Mouse (Mus musculus) neural tube, embryonic 12.5 days (tissue): ENCODE results near the gene Thsd7b. TPM values are rescaled to one million over a fixed set of nuclear protein-coding genes. Genes with fewer than 3 reads are reported as not detected.

ENCODE experiments used
- ATAC-seq: fragments of 200-750 bp; cut with Nextera tagmentation; 2 replicates; pipeline ENCODE4 v1.8.0; 2017; ENCODE audit warnings: low read depth, mild to moderate bottlenecking, moderate TSS enrichment, moderate library complexity; ENCODE audit not compliant: low FRiP score
- H3K27ac ChIP-seq: fragments of 300-500 bp; sonication (generic); 2 replicates; pipeline ENCODE4 v1.5.1; 2016
- H3K27me3 ChIP-seq: fragments of 300-500 bp; sonication (generic); replicated peaks from 2 replicates; pipeline ENCODE4 v1.6.1; 2016; ENCODE audit warnings: mild to moderate bottlenecking
- H3K36me3 ChIP-seq: fragments of 300-500 bp; sonication (generic); 2 replicates; pipeline ENCODE4 v1.6.1; 2016; ENCODE audit warnings: mild to moderate bottlenecking
- H3K4me1 ChIP-seq: fragments of 300-500 bp; sonication (generic); 2 replicates; pipeline ENCODE4 v1.6.1; 2016
- H3K4me2 ChIP-seq: fragments of 300-500 bp; sonication (generic); replicated peaks from 2 replicates; pipeline ENCODE4 v1.6.1; 2016; ENCODE audit warnings: mild to moderate bottlenecking
- H3K4me3 ChIP-seq: fragments of 300-500 bp; sonication (generic); 2 replicates; pipeline ENCODE4 v1.5.1; 2016
- H3K9ac ChIP-seq: fragments of 300-500 bp; sonication (generic); 2 replicates; pipeline ENCODE4 v1.6.1; 2016; ENCODE audit warnings: mild to moderate bottlenecking
- H3K9me3 ChIP-seq: fragments of 300-500 bp; sonication (generic); 2 replicates; pipeline ENCODE4 v1.6.1; 2016; ENCODE audit warnings: mild to moderate bottlenecking
- WGBS: fragments of 180-500 bp; shearing (Covaris S2); methylation state at CpG from one replicate; pipeline ENCODE4 v1.1.7; 2016; 5-methylcytosine and 5-hydroxymethylcytosine counted together
- polyA plus RNA-seq: library from polyadenylated mRNA; unstranded; fragments of >200 nt; fragmentation: Nextera tagmentation; extraction: Ambion mirVana; gene quantifications from 2 replicates; pipeline ENCODE4 v1.2.1, GENCODE M21; 2016

Thsd7b gene
- polyA plus RNA-seq, result 25.0 and 39.5 TPM in 2 replicates

DNA sequence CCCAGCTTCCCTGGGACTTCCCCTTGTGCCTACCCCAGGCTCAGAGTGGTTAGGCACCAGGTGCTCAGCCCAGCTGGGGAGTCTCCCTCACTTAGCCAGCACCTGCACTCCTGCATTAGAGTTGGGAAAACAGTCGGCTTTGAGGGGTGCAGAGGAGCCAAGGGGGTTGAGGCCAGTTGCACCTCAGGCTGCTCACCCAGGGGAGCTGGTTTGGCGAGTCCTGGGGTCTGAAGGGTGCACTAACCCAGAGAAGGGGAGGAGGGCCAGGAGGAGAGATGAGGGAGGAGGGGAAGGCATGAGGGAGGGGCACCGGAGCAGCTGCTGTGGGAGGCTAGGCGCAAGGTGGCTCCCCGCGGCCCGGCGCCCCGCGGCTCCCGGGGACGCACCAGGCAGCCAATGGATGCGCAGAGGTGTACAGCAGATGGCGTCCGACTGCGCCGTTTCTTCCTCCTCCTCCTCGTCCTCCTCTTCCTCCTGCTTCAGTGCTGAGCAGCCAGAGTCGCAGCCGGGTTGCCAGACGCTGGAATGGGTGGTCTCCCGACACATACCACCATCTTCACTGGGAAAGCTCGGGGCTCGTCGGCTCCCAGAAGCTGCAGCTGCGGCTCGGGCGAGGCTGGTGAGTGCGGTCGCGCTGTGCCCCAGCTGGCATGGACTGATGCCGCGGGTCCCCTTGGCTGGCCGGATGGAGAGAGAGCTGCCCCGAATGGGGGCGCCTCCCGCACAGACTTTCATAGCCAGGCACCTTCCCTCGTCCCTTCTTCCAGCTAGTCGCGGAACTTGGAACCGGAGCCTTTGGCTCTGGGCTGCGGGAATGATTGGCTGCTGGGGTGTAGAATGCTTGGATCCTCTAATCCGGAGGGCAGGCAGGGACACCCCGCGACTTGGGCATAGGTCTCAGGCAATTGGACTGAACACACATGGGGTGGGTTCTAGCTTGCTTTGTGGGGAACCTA lies at the start of gene Thsd7b:
TSS of gene Thsd7b (plus strand) at position 321 of the 956 bp plus-strand sequence.
- peak within 1 kb of the TSS; percentile 79 for H3K4me2 ChIP-seq
- peaks cover 10% of the 10 kb centered on the region; the same call in 1 of the 2 replicates for H3K4me1 ChIP-seq
- no peaks in the 10 kb centered on the region for H3K9me3 ChIP-seq
- under 1% methylated on average over 45 of the region's 45 CpGs for WGBS
- ATAC-seq, result peak; percentile 88
- peak within 1 kb of the TSS; percentile 53 for H3K4me3 ChIP-seq
- peaks cover 11% of the 10 kb centered on the region; the same call in 1 of the 2 replicates for H3K27me3 ChIP-seq
- peak within 1 kb of the TSS; percentile 57 for H3K9ac ChIP-seq
- H3K27ac ChIP-seq, result no peak within 1 kb of the TSS
- H3K36me3 ChIP-seq, result no peaks in the 10 kb centered on the region

DNA sequence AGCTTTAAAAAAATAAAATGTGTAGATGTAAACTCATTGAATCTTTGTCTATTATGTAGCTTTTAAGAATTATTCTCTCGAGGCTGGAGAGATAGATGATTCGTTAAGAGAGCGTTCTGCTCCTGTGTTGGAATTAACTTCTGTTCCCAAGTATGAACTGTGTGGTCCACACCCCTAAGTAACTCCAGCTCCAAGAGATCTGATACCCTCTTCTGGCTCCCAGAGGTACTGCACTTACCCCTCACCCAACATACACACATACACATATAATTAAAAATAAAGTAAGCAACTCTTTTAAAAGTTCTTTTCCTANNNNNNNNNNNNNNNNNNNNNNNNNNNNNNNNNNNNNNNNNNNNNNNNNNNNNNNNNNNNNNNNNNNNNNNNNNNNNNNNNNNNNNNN lies 28.8 kb upstream of the Thsd7b start:
- WGBS, result 62% methylated on average over 3 of the region's 3 CpGs
- Histone ChIP-seq H3K27me3 (no peaks in the 10 kb centered on the region), H3K9ac (no peak overlapping the region), H3K36me3 (no peaks in the 10 kb centered on the region), H3K27ac (no peak overlapping the region), H3K4me1 (no peaks in the 10 kb centered on the region), H3K9me3 (no peaks in the 10 kb centered on the region), H3K4me3 (no peak overlapping the region), H3K4me2 (no peak overlapping the region)
- peak; percentile 83 for ATAC-seq

DNA sequence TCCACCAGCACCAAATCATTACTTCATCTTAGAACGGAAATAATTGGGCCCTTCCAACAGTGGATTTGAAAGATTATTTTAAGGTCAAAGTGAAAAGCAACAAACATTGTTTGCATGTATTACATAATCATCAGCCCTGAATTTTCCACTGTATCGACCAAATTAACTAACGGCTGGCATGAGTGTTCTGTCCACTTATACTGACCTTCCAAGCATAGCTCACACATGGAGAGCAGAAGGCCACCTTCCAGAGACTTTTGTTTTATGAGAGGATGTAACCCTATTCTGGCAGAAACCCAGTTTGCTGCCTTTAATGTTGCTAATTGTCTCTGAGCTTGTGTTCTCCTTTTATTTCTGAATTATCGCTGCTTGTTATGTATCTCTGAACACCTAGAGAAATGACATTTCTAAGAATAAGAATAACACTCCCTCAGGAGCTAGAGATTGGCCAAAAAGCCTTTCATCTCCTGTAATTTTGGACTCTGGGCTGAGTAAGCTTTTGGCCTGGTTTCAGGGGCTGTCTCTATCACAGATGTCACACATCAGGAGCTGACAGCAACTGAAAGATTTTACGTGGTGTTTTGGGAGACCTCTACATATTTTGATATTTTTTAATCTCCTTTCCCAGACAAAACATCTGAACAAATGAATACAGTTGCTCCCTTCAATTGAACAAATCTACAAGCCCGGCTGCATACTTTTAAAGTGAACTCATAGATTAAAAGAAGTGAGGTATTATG lies 22.2 kb upstream of the Thsd7b start:
- Histone ChIP-seq H3K27ac (no peak overlapping the region), H3K4me2 (no peak overlapping the region), H3K36me3 (no peaks in the 10 kb centered on the region), H3K4me3 (no peak overlapping the region), H3K4me1 (no peaks in the 10 kb centered on the region), H3K9ac (no peak overlapping the region), H3K27me3 (no peaks in the 10 kb centered on the region), H3K9me3 (no peaks in the 10 kb centered on the region)
- WGBS, result 90% methylated on average over 6 of the region's 6 CpGs
- ATAC-seq, result no peak

DNA sequence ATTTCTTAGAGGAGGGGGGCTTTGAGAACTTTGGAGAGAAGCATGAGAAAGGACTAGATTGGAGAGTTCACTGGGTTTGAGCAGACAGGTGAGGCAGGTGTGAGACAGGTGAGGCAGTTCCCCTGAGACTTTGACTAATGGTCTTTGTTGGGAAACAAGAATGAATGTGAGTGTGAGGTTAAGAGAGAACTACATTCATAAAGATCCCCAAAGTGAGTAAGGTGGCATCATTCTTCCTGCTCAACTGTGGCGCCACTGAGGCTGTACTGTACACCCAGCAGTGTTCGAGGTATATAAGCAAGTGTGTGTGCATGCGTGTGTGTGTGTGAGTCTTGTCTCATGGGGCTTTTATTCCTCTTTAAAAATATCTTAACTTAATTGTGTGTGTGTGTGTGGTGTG lies 6.4 kb upstream of the Thsd7b start:
- no peak for ATAC-seq
- WGBS, result 84% methylated on average over 3 of the region's 3 CpGs
- no peaks in the 10 kb centered on the region for H3K4me1 ChIP-seq

DNA sequence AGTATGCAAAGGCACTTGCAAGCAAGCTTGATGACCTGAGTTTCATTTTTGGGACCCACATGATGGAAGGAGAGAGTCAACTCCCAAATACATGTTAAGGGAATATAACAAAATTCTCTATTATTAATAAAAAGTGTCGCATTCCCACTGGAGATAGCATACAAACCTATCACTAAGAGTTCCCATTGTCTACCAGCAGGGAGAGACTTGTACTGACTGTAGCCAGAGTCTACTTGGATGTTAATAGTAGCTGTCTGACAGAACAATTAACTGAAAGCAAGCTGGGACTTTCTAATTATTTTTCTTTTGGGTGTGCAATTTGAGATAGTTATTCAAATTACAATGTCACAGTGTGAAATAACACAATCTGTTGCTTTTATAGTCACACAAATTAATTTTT lies 31.1 kb downstream of the Thsd7b start:
- WGBS, result 95% methylated on average over 1 of the region's 1 CpGs
- no peaks in the 10 kb centered on the region for H3K9me3 ChIP-seq
- no peaks in the 10 kb centered on the region for H3K36me3 ChIP-seq
- H3K4me2 ChIP-seq, result no peak overlapping the region
- ATAC-seq, result no peak
- no peak overlapping the region for H3K9ac ChIP-seq
- no peaks in the 10 kb centered on the region for H3K27me3 ChIP-seq
- no peak overlapping the region for H3K27ac ChIP-seq
- H3K4me3 ChIP-seq, result no peak overlapping the region
- no peaks in the 10 kb centered on the region for H3K4me1 ChIP-seq

More for the DNA sequence above, 6.4 kb upstream of the Thsd7b start:
- Histone ChIP-seq H3K27ac (no peak overlapping the region), H3K9me3 (no peaks in the 10 kb centered on the region), H3K4me2 (no peak overlapping the region), H3K27me3 (no peaks in the 10 kb centered on the region), H3K36me3 (no peaks in the 10 kb centered on the region), H3K9ac (no peak overlapping the region), H3K4me3 (no peak overlapping the region)

DNA sequence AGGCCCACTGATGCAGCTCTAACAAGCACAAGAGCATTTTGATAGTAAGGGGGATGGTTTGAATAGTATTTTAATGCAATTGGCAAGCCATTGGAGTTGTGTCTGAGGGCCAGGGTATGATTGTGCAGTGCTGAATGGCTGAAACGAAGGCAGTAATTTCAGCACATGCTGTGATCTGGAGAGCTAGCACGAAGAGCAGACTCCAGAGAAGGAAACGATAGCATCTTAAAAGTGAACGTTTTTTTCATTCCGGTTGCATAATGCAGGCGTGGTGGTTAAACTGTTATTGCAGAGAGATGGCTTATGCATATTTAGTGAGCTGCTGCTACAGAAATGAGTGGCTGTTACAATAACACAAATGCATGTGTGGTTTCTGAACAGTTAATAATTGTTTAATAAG lies 51.3 kb downstream of the Thsd7b start:
- no peak overlapping the region for H3K27ac ChIP-seq
- ATAC-seq, result no peak
- H3K9me3 ChIP-seq, result no peaks in the 10 kb centered on the region
- H3K9ac ChIP-seq, result no peak overlapping the region
- H3K4me2 ChIP-seq, result no peak overlapping the region
- H3K4me3 ChIP-seq, result no peak overlapping the region
- no peaks in the 10 kb centered on the region for H3K4me1 ChIP-seq
- 72% methylated on average over 6 of the region's 6 CpGs for WGBS
- no peaks in the 10 kb centered on the region for H3K36me3 ChIP-seq
- H3K27me3 ChIP-seq, result no peaks in the 10 kb centered on the region

DNA sequence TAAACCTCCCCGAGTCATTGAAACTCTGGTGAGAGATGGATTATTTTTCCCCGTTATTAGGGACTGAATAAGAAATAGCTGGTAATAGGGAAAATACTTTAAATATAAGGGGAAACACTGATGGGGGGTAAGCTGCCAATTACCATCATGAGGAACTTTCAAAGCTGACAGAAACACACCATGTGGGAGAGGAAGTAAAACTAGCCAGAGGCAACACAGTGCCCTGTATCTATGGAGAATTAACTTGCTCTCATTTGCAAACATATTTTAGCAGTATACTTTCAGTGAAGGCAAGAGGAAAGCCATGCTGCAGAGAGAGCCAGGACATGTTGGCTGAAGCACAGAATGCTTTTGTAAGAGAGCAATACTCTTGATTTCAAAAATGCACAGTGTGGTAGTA lies 51.7 kb downstream of the Thsd7b start:
- 81% methylated on average over 2 of the region's 2 CpGs for WGBS
- Histone ChIP-seq H3K4me3 (no peak overlapping the region), H3K27ac (no peak overlapping the region), H3K27me3 (no peaks in the 10 kb centered on the region), H3K4me2 (no peak overlapping the region), H3K36me3 (no peaks in the 10 kb centered on the region), H3K4me1 (no peaks in the 10 kb centered on the region), H3K9me3 (no peaks in the 10 kb centered on the region), H3K9ac (no peak overlapping the region)
- ATAC-seq, result no peak

DNA sequence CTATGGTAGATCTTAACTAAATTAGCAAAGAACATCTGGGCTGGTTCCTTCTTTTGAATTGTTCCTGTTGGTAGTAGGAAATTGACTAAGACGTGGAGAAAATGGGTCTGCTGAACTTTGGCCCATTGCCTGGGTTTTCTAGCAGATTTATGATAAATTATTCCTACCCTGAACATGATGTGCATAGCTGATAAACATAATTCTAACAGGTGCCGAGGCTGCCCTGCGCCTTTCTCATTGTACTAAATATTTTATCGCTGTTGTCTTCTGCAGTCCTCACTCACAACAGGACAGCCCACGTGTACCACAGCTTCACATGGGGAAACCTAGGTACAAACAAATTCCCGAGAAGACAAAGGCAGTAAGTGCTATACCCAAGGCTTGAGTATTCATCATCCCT lies 83.5 kb downstream of the Thsd7b start:
- H3K27ac ChIP-seq, result no peak overlapping the region
- WGBS, result 63% methylated on average over 6 of the region's 6 CpGs
- no peak for ATAC-seq

DNA sequence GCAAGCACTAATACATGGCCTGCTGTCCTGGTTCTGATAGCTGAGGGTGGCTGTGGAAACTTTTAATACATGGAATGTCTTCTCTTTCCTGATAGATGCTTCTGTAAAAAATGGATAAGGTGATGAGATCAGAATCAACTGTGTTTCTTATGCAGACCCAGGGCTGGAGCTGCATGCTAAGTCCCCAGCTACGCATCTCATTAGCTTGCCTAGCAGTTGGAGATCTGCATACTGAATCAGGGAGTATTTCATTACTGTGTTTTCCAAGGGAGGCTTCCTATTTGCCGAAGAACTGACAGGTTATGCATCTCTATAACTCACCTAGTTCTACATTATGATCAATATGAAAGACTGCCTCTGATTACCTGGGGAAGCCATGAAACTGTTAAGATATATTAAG lies 84.3 kb downstream of the Thsd7b start:
- no peaks in the 10 kb centered on the region for H3K36me3 ChIP-seq
- 55% methylated on average over 2 of the region's 2 CpGs for WGBS
- H3K27ac ChIP-seq, result no peak overlapping the region
- H3K27me3 ChIP-seq, result no peaks in the 10 kb centered on the region
- H3K4me1 ChIP-seq, result no peaks in the 10 kb centered on the region
- no peak overlapping the region for H3K9ac ChIP-seq
- no peak overlapping the region for H3K4me2 ChIP-seq
- ATAC-seq, result peak; percentile 86
- no peak overlapping the region for H3K4me3 ChIP-seq
- H3K9me3 ChIP-seq, result no peaks in the 10 kb centered on the region

More for the DNA sequence above, 83.5 kb downstream of the Thsd7b start:
- Histone ChIP-seq H3K36me3 (no peaks in the 10 kb centered on the region), H3K9ac (no peak overlapping the region), H3K27me3 (no peaks in the 10 kb centered on the region), H3K9me3 (no peaks in the 10 kb centered on the region), H3K4me3 (no peak overlapping the region), H3K4me2 (no peak overlapping the region), H3K4me1 (no peaks in the 10 kb centered on the region)

DNA sequence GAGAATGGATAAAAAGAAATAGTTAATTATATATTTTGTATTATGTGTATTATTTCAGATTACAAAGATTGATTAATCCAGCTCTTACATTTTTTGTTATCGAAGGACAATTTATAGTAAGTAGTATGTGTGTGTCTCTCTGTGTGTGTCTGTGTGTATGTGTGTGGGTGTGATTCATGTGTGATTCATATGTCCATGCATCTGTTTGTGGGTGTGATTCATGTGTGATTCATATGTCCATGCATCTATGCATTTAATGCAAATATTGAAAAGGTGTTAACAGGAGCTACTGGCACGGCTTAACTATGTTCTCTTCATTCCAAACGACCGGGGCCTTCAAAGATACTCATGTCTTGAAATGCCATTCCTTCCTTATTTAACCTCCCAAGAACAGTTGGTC lies 90.3 kb downstream of the Thsd7b start:
- WGBS, result 92% methylated on average over 4 of the region's 4 CpGs
- Histone ChIP-seq H3K4me3 (no peak overlapping the region), H3K4me1 (no peaks in the 10 kb centered on the region), H3K36me3 (no peaks in the 10 kb centered on the region), H3K27me3 (no peaks in the 10 kb centered on the region), H3K27ac (no peak overlapping the region), H3K4me2 (no peak overlapping the region), H3K9me3 (no peaks in the 10 kb centered on the region), H3K9ac (no peak overlapping the region)
- ATAC-seq, result no peak

DNA sequence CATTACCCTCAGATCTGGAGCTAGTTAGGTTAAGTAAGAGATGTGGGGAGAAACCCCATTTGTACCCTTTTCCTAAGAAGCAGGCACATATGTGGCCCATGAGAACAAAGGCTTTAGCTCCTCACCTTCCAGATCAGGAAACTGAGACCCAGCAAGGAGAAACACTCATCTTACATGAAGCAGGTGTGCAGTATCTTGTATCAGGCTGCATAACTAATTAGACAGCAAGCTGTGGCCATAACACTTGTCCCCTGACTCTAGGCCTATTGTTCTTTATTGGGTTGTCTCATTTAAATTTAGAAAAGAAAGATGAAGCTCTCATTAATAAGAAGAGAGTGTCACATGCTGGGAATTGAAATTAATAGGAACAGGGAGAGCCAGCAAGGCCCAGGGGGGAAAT lies 91.7 kb downstream of the Thsd7b start:
- Histone ChIP-seq H3K4me1 (no peaks in the 10 kb centered on the region), H3K9me3 (no peaks in the 10 kb centered on the region), H3K4me3 (no peak overlapping the region), H3K36me3 (no peaks in the 10 kb centered on the region), H3K27ac (no peak overlapping the region), H3K9ac (no peak overlapping the region), H3K4me2 (no peak overlapping the region), H3K27me3 (no peaks in the 10 kb centered on the region)
- ATAC-seq, result no peak

DNA sequence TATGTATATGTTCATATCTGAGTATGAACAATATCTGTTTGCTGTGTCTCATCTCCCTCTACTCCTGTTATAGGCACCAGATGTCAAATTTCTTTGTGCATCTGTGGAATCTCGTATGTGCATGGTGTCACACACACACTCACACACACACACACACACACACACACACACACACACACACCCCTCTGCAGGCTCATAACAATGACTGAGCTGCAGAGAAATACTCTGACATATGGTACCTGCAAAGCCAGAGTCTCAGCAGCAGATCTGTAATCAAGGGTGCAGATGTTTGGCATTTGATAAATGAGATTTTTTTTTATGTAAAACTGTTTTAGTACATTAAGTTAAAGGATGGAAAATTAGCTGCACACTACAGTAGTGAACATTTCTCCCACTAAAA lies 92.5 kb downstream of the Thsd7b start:
- Histone ChIP-seq H3K36me3 (no peaks in the 10 kb centered on the region), H3K4me2 (no peak overlapping the region), H3K4me1 (no peaks in the 10 kb centered on the region), H3K4me3 (no peak overlapping the region), H3K27ac (no peak overlapping the region), H3K9me3 (no peaks in the 10 kb centered on the region), H3K9ac (no peak overlapping the region), H3K27me3 (no peaks in the 10 kb centered on the region)
- WGBS, result 67% methylated on average over 1 of the region's 1 CpGs
- no peak for ATAC-seq
